Mouse (Mus musculus): ENCODE measurements around the gene Noxo1. TPM values are rescaled to one million over a fixed set of nuclear protein-coding genes. Genes with fewer than 3 reads are reported as not detected.

Noxo1 gene
- polyA plus RNA-seq, 1 experiment from 2014 or later, result 4.8 TPM

GRCm38 (mm10) chr17:24687146-24687595 lies 8.9 kb upstream of the Noxo1 start:
- Histone ChIP-seq H3K27me3 (peaks cover 50% of the 10 kb centered on the region), H3K4me1 (peaks cover 25% of the 10 kb centered on the region), H3K27ac (no peak overlapping the region), H3K9me3 (replicated peaks) (no peaks in the 10 kb centered on the region), H3K4me3 (peak overlapping the region; percentile 23), H3K9ac (no peak overlapping the region), H3K4me2 (replicated peaks) (peak overlapping the region; percentile 42), H3K36me3 (peaks cover 7% of the 10 kb centered on the region; the same call in 1 of the 2 replicates)
- no peak for ATAC-seq (ENCODE audit: low FRiP score)
- WGBS, result 2% methylated on average over 25 of the region's 25 CpGs

- H3K27ac ChIP-seq, result no peak overlapping the region
- WGBS, result 19% methylated on average over 23 of the region's 23 CpGs
- ATAC-seq (ENCODE audit: low FRiP score), result no peak
- H3K4me2 ChIP-seq (replicated peaks), result peak overlapping the region; percentile 42
- peaks cover 5% of the 10 kb centered on the region; the same call in 1 of the 2 replicates for H3K36me3 ChIP-seq
- peaks cover 50% of the 10 kb centered on the region for H3K27me3 ChIP-seq
- peaks cover 25% of the 10 kb centered on the region for H3K4me1 ChIP-seq
- peak overlapping the region; percentile 23 for H3K4me3 ChIP-seq
- no peaks in the 10 kb centered on the region for H3K9me3 ChIP-seq (replicated peaks)
- no peak overlapping the region for H3K9ac ChIP-seq
Measured at GRCm38 (mm10) chr17:24687599-24687998, 8.4 kb upstream of the Noxo1 start.

- H3K4me2 ChIP-seq (replicated peaks), result peak within 1 kb of the TSS; percentile 91
- peaks cover 25% of the 10 kb centered on the region for H3K4me1 ChIP-seq
- H3K4me3 ChIP-seq, result peak within 1 kb of the TSS; percentile 74
- peak within 1 kb of the TSS; percentile 88 for H3K9ac ChIP-seq
- H3K27ac ChIP-seq, result peak within 1 kb of the TSS; percentile 81
- no peaks in the 10 kb centered on the region for H3K9me3 ChIP-seq (replicated peaks)
- H3K36me3 ChIP-seq, result peaks cover 5% of the 10 kb centered on the region; the same call in 1 of the 2 replicates
- H3K27me3 ChIP-seq, result peaks cover 50% of the 10 kb centered on the region
- 1% methylated on average over 44 of the region's 55 CpGs for WGBS
- peak; percentile 57 for ATAC-seq (ENCODE audit: low FRiP score)
Measured at GRCm38 (mm10) chr17:24689251-24690081, 6.6 kb upstream of the Noxo1 start, which contains the start of gene Syngr3. Syngr3 (minus strand) TSS chr17:24689955.

- Histone ChIP-seq H3K36me3 (peaks cover 5% of the 10 kb centered on the region; the same call in 1 of the 2 replicates), H3K27ac (no peak overlapping the region), H3K4me1 (peaks cover 33% of the 10 kb centered on the region), H3K9me3 (replicated peaks) (no peaks in the 10 kb centered on the region), H3K27me3 (peaks cover 39% of the 10 kb centered on the region), H3K4me3 (no peak overlapping the region), H3K4me2 (replicated peaks) (no peak overlapping the region), H3K9ac (no peak overlapping the region)
- 89% methylated on average over 5 of the region's 5 CpGs for WGBS
- no peak for ATAC-seq (ENCODE audit: low FRiP score)
Measured at GRCm38 (mm10) chr17:24692385-24692784, 3.6 kb upstream of the Noxo1 start.

- Histone ChIP-seq H3K36me3 (peaks cover 15% of the 10 kb centered on the region), H3K4me1 (peaks cover 26% of the 10 kb centered on the region), H3K9me3 (replicated peaks) (no peaks in the 10 kb centered on the region), H3K27me3 (peaks cover 16% of the 10 kb centered on the region), H3K9ac (peak overlapping the region; percentile 90), H3K4me2 (replicated peaks) (peak overlapping the region; percentile 77), H3K27ac (peak overlapping the region; percentile 88), H3K4me3 (peak overlapping the region; percentile 78)
- 6% methylated on average over 44 of the region's 51 CpGs for WGBS
- ATAC-seq (ENCODE audit: low FRiP score), result peak; percentile 48
Measured at GRCm38 (mm10) chr17:24695326-24696010, 566 bp upstream of the Noxo1 start.

GRCm38 (mm10) chr17:24697985-24698384 lies 2.0 kb downstream of the Noxo1 start:
- 19% methylated on average over 5 of the region's 5 CpGs for WGBS
- Histone ChIP-seq H3K27me3 (peaks cover 8% of the 10 kb centered on the region; the same call in 1 of the 2 replicates), H3K4me3 (no peak overlapping the region), H3K4me1 (peaks cover 26% of the 10 kb centered on the region), H3K9me3 (replicated peaks) (no peaks in the 10 kb centered on the region), H3K27ac (peak overlapping the region; percentile 57), H3K4me2 (replicated peaks) (peak overlapping the region; percentile 15; the same call in 1 of the 2 replicates), H3K36me3 (peaks cover 36% of the 10 kb centered on the region), H3K9ac (no peak overlapping the region)
- no peak for ATAC-seq (ENCODE audit: low FRiP score)

- no peak for ATAC-seq (ENCODE audit: low FRiP score)
- Histone ChIP-seq H3K27me3 (peaks cover 8% of the 10 kb centered on the region; the same call in 1 of the 2 replicates), H3K9me3 (replicated peaks) (no peaks in the 10 kb centered on the region), H3K4me3 (no peak overlapping the region), H3K4me1 (peaks cover 26% of the 10 kb centered on the region), H3K9ac (no peak overlapping the region), H3K4me2 (replicated peaks) (peak overlapping the region; percentile 15; the same call in 1 of the 2 replicates), H3K27ac (no peak overlapping the region), H3K36me3 (peaks cover 39% of the 10 kb centered on the region)
- WGBS, result 68% methylated on average over 9 of the region's 9 CpGs
Measured at GRCm38 (mm10) chr17:24698715-24699114, 2.7 kb downstream of the Noxo1 start.

- WGBS, result 84% methylated on average over 2 of the region's 2 CpGs
- H3K4me2 ChIP-seq (replicated peaks), result no peak overlapping the region
- ATAC-seq (ENCODE audit: low FRiP score), result no peak
- H3K4me1 ChIP-seq, result peaks cover 26% of the 10 kb centered on the region
- H3K9ac ChIP-seq, result no peak overlapping the region
- no peak overlapping the region for H3K4me3 ChIP-seq
- no peaks in the 10 kb centered on the region for H3K9me3 ChIP-seq (replicated peaks)
- peaks cover 46% of the 10 kb centered on the region for H3K36me3 ChIP-seq
- H3K27ac ChIP-seq, result no peak overlapping the region
- peaks cover 8% of the 10 kb centered on the region; the same call in 1 of the 2 replicates for H3K27me3 ChIP-seq
Measured at GRCm38 (mm10) chr17:24699473-24699872, 3.4 kb downstream of the Noxo1 start.

- H3K4me2 ChIP-seq (replicated peaks), result no peak overlapping the region
- no peak overlapping the region for H3K27ac ChIP-seq
- peaks cover 58% of the 10 kb centered on the region for H3K36me3 ChIP-seq
- ATAC-seq (ENCODE audit: low FRiP score), result no peak
- peaks cover 8% of the 10 kb centered on the region; the same call in 1 of the 2 replicates for H3K27me3 ChIP-seq
- no peak overlapping the region for H3K4me3 ChIP-seq
- 92% methylated on average over 9 of the region's 9 CpGs for WGBS
- peaks cover 25% of the 10 kb centered on the region for H3K4me1 ChIP-seq
- H3K9me3 ChIP-seq (replicated peaks), result no peaks in the 10 kb centered on the region
- H3K9ac ChIP-seq, result no peak overlapping the region; the same call in 1 of the 2 replicates
Measured at GRCm38 (mm10) chr17:24701251-24701650, 5.2 kb downstream of the Noxo1 start.

GRCm38 (mm10) chr17:24705821-24706220 lies 9.8 kb downstream of the Noxo1 start:
- Histone ChIP-seq H3K9ac (no peak overlapping the region), H3K9me3 (replicated peaks) (no peaks in the 10 kb centered on the region), H3K36me3 (peaks cover 44% of the 10 kb centered on the region), H3K27me3 (no peaks in the 10 kb centered on the region), H3K4me1 (peaks cover 19% of the 10 kb centered on the region), H3K4me2 (replicated peaks) (no peak overlapping the region), H3K27ac (no peak overlapping the region), H3K4me3 (no peak overlapping the region)
- ATAC-seq (ENCODE audit: low FRiP score), result no peak
- WGBS, result 96% methylated on average over 3 of the region's 3 CpGs

GRCm38 (mm10) chr17:24706982-24707800 lies 11.2 kb downstream of the Noxo1 start, which contains the start of gene Tbl3:
Tbl3 (minus strand) TSS chr17:24707660.
- H3K4me3 ChIP-seq, result peak within 1 kb of the TSS; percentile 74
- H3K4me2 ChIP-seq (replicated peaks), result peak within 1 kb of the TSS; percentile 81
- H3K9ac ChIP-seq, result peak within 1 kb of the TSS; percentile 71
- H3K36me3 ChIP-seq, result peaks cover 30% of the 10 kb centered on the region
- WGBS, result 5% methylated on average over 32 of the region's 32 CpGs
- peaks cover 19% of the 10 kb centered on the region for H3K4me1 ChIP-seq
- ATAC-seq (ENCODE audit: low FRiP score), result peak; percentile 86
- no peaks in the 10 kb centered on the region for H3K27me3 ChIP-seq
- H3K27ac ChIP-seq, result peak within 1 kb of the TSS; percentile 73
- no peaks in the 10 kb centered on the region for H3K9me3 ChIP-seq (replicated peaks)
